Mouse (Mus musculus) 416B (cell line): ENCODE results near the gene Pck1.

Source experiments
- DNase-seq: peaks from one replicate; pipeline ENCODE4 v3.0.0; 2011; ENCODE audit warnings: low read depth

Pck1 gene

DNA sequence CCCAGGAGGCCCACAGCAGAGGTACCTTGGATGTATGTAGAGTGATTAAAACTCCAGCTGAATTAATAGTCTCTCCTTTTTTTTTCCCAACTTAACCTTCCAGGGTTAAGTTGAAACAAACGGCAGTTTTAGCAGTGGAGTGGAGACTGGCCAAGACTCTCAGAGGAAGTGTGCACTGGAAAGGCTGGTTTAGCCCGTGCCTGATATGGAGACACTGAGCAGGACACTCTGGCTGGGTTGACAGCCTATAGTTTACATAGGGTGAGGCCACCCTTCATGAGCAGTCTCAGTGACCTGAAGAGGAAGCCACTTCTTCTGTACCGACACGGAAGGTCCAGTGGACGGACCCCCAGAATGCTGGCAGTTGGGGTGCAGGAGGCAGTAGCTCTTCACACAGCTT is 1.5 kb upstream of the Pck1 start:
- no peak for DNase-seq

DNA sequence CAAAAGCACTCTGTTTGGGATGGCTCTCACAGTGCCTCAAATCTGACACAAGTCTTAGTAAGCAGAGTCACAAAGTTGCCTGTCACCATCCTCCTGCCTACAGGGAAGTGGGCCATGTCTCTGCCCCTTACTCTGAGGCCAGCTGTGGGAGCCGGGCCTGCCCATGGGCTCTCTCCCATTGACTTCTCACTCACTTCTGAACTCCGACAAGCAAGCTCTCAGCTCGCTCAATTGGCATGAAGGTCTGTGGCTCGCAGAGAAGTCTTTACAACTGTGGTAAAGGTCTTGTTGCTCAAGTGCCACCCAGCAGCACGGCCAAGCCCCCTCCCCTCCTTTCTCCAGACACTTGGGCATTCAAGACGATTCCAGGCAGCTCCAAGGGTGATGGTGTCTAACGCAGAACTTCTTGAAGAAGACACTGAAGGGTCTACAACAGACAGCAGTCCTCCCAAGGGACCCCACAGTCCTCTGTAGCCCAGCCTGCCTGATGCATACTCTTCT is 1.0 kb upstream of the Pck1 start:
- DNase-seq = no peak

DNA sequence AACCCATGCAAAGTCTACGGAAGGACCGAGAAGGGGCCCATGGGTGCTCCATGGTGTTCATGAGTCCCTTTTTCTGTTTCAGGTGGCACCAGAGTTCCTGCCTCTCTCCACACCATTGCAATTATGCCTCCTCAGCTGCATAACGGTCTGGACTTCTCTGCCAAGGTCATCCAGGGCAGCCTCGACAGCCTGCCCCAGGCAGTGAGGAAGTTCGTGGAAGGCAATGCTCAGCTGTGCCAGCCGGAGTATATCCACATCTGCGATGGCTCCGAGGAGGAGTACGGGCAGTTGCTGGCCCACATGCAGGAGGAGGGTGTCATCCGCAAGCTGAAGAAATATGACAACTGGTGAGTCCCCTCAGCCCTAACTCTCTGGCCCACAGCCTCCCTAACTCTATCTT is 418 bp downstream of the Pck1 start:
- DNase-seq = no peak

- no peak for DNase-seq
These were observed 1.7 kb downstream of the Pck1 start for GRCm38 (mm10) chr2:173154513-173154912.

DNA sequence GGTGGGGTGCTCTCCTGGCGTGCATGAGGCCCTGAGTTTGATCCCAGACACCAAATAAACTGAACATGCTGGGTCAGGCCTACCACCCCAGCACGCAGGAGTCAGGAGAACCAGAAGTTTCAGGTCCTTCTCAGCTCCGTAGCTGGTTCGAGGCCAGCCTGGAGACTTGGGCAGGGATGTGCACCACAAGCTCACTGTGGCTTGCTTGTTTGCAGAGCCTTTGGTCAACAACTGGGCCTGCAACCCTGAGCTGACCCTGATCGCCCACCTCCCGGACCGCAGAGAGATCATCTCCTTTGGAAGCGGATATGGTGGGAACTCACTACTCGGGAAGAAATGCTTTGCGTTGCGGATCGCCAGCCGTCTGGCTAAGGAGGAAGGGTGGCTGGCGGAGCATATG is 2.1 kb downstream of the Pck1 start:
- no peak for DNase-seq

GRCm38 (mm10) chr2:173155907-173156306 is 3.1 kb downstream of the Pck1 start:
- no peak for DNase-seq

DNA sequence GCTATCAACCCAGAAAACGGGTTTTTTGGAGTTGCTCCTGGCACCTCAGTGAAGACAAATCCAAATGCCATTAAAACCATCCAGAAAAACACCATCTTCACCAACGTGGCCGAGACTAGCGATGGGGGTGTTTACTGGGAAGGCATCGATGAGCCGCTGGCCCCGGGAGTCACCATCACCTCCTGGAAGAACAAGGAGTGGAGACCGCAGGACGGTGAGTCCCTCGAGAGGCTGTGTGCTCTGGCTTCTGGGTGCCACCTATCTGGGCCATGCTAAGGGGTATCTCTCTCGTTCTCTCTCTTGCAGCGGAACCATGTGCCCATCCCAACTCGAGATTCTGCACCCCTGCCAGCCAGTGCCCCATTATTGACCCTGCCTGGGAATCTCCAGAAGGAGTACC is 4.1 kb downstream of the Pck1 start:
- no peak for DNase-seq

GRCm38 (mm10) chr2:173157376-173157775 is 4.5 kb downstream of the Pck1 start:
- no peak for DNase-seq

- no peak for DNase-seq
These were observed 5.0 kb downstream of the Pck1 start for GRCm38 (mm10) chr2:173157871-173158270.

DNA sequence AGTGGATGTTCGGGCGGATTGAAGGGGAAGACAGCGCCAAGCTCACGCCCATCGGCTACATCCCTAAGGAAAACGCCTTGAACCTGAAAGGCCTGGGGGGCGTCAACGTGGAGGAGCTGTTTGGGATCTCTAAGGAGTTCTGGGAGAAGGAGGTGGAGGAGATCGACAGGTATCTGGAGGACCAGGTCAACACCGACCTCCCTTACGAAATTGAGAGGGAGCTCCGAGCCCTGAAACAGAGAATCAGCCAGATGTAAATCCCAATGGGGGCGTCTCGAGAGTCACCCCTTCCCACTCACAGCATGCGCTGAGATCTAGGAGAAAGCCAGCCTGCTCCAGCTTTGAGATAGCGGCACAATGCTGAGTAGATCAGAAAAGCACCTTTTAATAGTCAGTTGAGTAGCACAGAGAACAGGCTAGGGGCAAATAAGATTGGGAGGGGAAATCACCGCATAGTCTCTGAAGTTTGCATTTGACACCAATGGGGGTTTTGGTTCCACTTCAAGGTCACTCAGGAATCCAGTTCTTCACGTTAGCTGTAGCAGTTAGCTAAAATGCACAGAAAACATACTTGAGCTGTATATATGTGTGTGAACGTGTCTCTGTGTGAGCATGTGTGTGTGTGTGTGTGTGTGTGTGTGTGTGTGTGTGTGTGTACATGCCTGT is 5.7 kb downstream of the Pck1 start:
- no peak for DNase-seq

DNA sequence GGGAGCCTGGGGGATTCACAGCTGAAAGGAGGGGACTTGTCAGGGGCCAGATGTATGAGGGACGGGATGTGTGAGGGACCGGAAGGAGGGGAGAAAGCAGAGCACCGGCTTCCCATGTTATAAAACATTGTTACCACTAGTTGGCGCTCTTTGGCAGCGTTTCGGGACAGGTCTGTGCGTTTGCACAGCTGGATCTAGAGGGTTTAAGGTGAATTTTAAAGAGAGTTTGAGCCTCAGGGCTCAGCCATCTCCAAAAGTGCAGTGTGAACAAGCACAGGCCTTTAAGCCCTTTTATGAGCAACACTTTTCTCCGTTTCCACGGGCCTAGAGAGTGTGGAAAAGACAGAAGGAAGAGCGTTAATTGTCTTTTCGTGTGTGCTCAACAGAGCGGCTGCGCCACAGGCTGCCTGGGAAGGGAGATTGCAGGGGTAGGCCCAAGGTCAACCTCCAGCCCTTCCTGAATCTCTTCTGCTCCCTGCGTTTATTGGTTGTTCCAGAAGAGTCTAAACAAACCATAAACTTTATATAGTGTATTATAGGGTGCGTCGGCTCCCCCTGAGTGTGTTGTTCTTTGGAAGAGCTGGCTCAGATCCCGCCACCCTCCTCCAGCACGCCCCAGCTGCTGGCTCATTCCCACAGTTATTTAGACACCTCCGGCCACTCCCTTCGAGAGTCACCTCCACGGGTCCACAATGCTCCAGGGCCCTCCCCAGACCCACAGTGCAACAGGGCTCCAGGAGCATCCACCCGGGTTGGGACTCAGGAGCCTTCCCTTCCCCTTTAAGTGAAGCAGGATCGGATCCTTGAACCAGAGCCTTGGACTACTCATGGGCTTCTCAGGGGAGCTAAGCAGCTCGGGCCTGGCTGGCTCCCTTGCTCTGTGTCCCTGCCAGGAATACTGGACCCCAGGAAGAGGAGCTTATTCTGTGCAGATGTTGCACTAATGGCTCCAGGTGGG is 6.8 kb downstream of the Pck1 start:
- peak; percentile 68 for DNase-seq

GRCm38 (mm10) chr2:173163380-173163779 is 10.5 kb downstream of the Pck1 start:
- DNase-seq = no peak

DNA sequence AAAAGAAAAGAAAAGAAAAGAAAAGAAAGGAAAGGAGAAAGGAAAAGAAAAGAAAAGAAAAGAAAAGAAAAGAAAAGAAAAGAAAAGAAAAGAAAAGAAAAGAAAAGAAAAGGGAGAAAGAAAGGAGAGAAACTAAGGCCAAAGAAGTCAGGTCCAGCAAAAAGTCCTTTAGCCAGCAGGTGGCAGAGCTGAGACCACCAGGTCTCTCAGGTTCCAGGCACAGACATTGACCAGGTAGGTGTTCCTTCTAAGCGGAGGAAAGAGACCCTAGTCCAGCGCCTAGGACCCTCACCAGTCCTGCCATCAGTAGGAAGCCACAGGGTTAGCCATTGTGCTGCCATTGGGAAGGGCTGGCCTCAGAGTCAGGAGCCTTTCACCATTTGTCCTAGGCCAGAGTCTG is 11.5 kb downstream of the Pck1 start:
- DNase-seq = peak; percentile 18

- DNase-seq = no peak
These were observed 12.1 kb downstream of the Pck1 start for GRCm38 (mm10) chr2:173164946-173165345.

DNA sequence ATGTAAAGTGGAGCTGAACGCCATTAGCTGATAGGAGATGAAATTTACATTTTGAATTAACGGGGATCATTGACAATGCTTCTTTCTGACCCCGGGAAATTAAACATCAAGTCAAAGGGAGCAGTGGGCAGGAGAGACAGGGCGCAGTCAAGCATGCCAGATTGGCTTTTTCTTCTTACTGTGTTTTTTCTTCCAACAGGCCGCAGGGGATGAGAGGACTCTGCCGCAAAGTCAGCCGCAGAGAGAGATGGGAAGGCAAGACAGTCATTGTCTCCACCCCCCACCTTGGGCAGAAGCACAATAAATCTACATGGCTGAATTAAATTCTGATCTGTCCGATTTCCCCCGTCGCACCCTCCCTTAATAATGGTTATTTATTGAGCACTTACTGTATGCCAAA is 12.5 kb downstream of the Pck1 start:
- DNase-seq = no peak

DNA sequence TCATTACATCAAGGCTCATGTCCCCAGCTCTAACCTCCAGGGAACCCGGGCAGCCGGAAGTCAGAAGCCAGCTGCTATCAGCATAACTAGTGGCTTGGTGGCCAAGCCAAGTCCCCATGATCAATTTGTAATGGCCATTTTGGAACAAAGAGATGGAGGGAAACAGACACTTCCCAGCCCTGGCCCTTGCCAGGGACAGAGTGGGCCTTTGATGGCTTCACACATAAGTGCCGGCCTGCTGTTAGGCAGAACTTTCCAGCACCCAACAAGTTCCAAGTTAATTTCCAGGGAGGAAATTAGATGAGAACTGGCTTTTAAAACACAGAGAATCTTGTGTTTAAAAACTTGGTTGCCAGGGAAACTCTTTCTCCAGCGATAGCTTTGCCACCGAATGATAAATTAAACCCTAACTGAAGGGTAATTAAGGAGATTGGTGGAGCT is 15.6 kb downstream of the Pck1 start:
- DNase-seq = no peak

- no peak for DNase-seq
These were observed 17.2 kb downstream of the Pck1 start for GRCm38 (mm10) chr2:173170081-173170480.

DNA sequence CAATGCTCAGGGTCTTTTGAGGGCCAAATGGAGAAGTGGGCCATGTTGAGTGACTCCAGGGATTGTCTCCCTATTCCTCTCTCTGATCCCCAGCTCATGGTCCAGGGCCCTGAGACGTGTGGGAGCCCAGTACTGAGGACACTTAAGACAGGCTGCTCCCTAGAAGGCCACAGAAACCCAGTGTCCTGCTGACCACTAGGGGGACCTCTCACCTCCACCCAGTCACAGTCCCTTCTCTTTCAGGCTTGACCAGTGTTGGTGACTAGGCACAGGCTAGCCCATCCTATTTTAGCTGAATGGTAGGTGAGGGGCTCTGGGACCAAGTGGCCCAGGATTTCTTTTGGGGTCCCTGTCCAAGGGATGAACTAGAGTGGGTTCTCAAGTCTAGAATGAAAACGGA is 17.9 kb downstream of the Pck1 start:
- peak; percentile 17 for DNase-seq

DNA sequence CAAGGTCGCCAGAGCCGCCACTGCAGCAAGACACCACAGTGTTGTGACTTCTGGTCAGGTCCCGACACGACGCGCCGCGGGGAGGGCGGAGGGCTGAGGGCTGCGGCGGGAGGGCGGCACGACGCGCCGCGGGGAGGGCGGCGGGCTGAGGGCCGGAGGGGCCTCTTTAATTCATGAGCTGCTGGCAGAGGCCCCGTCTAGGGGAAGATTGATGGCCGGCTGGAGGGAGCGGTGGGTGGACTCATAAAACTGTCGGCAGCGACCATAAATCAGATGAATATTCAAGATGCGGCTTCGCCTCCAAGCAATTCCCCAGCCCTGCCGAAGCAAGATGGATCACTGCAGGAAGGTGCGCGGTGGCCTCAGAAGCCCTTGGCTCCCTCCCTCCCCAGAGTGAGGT is 18.6 kb downstream of the Pck1 start:
- DNase-seq = no peak

DNA sequence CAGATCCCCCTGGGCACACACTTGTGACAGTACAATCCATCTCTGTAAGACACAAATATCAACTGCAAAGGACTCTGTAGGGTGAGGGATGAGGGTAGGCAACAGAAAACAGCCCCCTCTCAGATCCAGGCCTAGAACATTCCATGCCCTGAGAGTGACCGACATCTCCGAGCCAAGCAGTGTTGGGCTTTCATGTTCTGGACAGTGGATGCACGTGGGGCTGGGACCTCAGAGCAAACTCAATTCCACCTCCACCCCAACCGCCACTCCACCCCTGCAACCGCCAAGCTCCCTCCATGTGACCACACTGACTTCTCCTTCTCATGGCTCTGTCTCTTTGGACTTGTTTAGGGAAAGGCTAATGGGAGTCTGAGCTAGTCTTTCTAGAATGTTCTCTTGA is 19.1 kb downstream of the Pck1 start:
- DNase-seq = no peak

DNA sequence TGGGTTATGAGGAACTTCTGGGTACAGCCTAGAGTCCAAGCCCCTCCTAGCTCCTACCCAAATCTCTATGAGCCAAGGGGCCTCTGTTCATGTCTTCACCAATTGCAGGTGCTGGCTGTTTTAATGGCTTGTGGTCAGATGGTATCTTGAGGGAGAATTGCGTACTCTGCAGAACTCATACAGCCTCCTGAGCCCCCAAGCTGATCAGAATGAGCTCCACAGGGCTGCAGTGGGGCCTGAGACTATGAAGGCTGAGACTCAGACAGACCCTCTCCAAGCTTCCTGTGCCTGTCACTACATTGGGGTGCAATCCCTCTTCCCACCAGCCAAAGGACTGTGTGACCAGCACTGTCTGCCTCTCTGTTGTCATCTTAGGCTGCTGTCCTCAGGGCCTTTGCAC is 19.5 kb downstream of the Pck1 start:
- DNase-seq = no peak

- DNase-seq = no peak
These were observed 20.2 kb downstream of the Pck1 start for GRCm38 (mm10) chr2:173173008-173173407.
